Mouse (Mus musculus) bone marrow, adult 2 months (tissue): ENCODE results near the gene Oas1e. TPM values are rescaled to one million over a fixed set of nuclear protein-coding genes. Genes with fewer than 3 reads are reported as not detected.
A peak's percentile ranks its signal among the peaks of the same experiment; 100 is the strongest.
"Not testable (repeated sequence)": the region's sequence is repeated elsewhere in the genome, so short reads cannot be mapped to it uniquely, and the experiment has no call there.

ENCODE experiments used
- H3K27ac ChIP-seq: fragments of 200-500 bp; 2 replicates; pipeline ENCODE4 v1.5.1; 2012; ENCODE audit warnings: low read depth, mild to moderate bottlenecking, control low read depth, inconsistent platforms, low read length; ENCODE audit not compliant: control insufficient read depth, poor library complexity, insufficient read depth
- H3K4me1 ChIP-seq: fragments of 200-500 bp; 2 replicates; pipeline ENCODE4 v1.6.1; 2011; ENCODE audit warnings: low read length; ENCODE audit not compliant: control insufficient read depth, insufficient read depth
- H3K4me3 ChIP-seq: fragments of 200-500 bp; replicated peaks from 2 replicates; pipeline ENCODE3; 2011; ENCODE audit warnings: mild to moderate bottlenecking, low read depth, low read length, control low read depth; ENCODE audit not compliant: control insufficient read depth
- CTCF ChIP-seq: fragments of 200-500 bp; IDR thresholded peaks from 2 replicates; pipeline ENCODE4 v1.5.1; 2011; ENCODE audit warnings: low read length, control low read depth; ENCODE audit not compliant: control insufficient read depth, insufficient read depth
- POLR2A ChIP-seq: fragments of 200-500 bp; IDR thresholded peaks from 2 replicates; pipeline ENCODE4 v1.6.1; 2011; ENCODE audit warnings: low read depth, mild to moderate bottlenecking, control low read depth, low read length, borderline replicate concordance; ENCODE audit not compliant: control insufficient read depth
- WGBS: fragments of 180-500 bp; shearing (Covaris S2); methylation state at CpG from one replicate; pipeline ENCODE4 v1.1.7; 2018; 5-methylcytosine and 5-hydroxymethylcytosine counted together
- polyA plus RNA-seq: library from polyadenylated mRNA; stranded (reverse); fragments of >200 nt; gene quantifications from 2 replicates; pipeline ENCODE4 v1.2.4, GENCODE M21; 2011; ENCODE audit warnings: low replicate concordance; ENCODE audit not compliant: missing spikeins, insufficient read depth, insufficient read length

The Oas1e gene
- polyA plus RNA-seq, 1 experiment = 3.7 TPM

DNA sequence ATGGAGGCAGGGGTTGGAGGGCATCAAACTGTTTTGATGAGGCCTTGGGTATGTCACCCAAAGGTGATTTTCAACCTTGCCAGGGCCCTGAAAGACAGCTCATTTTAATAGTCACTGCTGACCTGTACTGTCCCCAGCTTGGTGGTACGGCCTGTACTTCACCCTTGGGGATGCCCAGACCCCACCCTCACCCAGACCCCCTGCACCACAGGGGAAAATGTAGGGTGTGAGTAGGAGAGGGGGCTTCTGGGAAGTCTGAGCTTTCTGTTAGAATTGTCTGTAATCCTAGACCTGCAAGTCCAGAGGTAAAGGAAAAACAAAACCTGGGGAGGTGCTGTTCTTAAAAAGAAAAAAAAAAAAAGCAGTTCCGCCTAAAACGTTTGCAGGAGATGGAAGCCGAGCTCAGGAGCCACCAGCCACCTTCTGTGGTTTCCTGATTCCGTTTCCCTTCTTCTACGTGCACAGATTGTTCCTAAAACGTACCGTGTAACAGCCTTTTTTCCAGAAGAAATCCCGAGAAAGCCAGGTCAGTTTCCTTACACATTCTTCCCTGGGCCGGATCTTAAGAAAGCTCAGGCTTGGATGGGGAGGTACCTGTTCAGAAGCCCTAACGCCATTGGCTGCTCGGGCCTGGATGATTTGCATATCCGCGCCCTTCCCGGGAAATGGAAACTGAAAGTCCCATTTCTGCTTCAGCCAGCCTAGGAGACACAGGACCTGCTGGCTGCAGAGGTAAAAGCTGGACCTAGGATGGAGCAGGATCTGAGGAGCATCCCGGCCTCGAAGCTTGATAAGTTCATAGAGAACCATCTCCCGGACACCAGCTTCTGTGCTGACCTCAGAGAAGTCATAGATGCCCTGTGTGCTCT is 16.9 kb upstream of the Oas1e start, which contains the start of gene Oas1c:
TSS of gene Oas1c (minus strand) at position 564 of the 869 bp plus-strand sequence.
- 2% methylated on average over 18 of the region's 18 CpGs for WGBS

DNA sequence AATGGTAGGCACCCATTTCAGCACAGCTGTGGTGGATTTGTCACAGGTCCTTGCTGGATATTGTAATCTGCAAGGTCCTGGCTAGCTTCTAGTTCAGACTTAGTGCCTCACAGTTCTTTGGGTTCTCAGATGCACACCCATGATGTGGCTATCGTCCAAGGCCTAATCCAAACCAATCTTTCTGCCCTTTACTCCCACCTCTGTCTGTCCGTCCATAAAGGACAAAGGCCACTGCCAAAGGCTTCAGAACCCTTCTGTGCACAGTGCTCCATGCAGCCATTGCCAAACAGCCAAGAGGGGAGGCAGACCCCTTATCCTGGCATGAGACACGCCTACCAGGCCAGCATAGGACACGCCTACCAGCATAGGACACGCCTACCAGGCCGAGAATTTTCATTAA is 13.8 kb upstream of the Oas1e start:
- Histone ChIP-seq H3K4me3 (no peak overlapping the region), H3K27ac (no peak overlapping the region), H3K4me1 (peaks cover 5% of the 10 kb centered on the region)
- no peak for TF ChIP-seq CTCF
- TF ChIP-seq POLR2A = no peak
- 68% methylated on average over 6 of the region's 6 CpGs for WGBS

More for the DNA sequence above, 16.9 kb upstream of the Oas1e start, which contains the start of gene Oas1c:
- Histone ChIP-seq H3K27ac (peak within 1 kb of the TSS; percentile 50), H3K4me3 (peak within 1 kb of the TSS; percentile 91), H3K4me1 (peaks cover 5% of the 10 kb centered on the region)
- TF ChIP-seq CTCF = no peak
- 0 out of 2 replicates have a peak, but pooled peaks have one; percentile 43 for TF ChIP-seq POLR2A

- TF ChIP-seq POLR2A = no peak
- TF ChIP-seq CTCF = peak; percentile 55
- Histone ChIP-seq H3K27ac (no peak overlapping the region), H3K4me1 (peaks cover under 1% of the 10 kb centered on the region; the same call in 1 of the 2 replicates), H3K4me3 (no peak overlapping the region)
- 93% methylated on average over 1 of the region's 1 CpGs for WGBS
Observed at GRCm38 (mm10) chr5:120806458-120806857, 11.1 kb upstream of the Oas1e start.

DNA sequence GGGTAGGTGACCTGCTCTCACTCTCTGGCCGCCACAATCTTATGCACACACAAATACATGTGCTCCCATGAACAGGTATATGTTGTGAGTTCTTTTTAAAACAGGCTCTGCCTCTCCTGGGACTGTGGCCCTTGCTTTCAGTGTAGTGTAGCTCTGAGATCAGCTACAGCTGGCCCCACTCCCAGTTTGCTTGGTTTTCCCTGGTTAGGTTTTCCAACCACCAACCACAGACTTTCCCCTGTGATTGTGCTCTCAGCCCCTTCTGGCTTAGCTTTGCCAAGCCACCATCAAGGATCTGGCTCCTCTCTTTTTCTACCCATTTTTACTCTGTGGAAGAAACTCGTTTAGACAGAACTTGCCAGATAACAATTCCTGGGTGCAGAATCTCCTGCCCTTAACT is 8.3 kb upstream of the Oas1e start:
- no peaks in the 10 kb centered on the region for H3K4me1 ChIP-seq
- TF ChIP-seq POLR2A (no peak), CTCF (no peak)
- 62% methylated on average over 2 of the region's 2 CpGs for WGBS
- no peak overlapping the region for H3K4me3 ChIP-seq
- no peak overlapping the region for H3K27ac ChIP-seq

DNA sequence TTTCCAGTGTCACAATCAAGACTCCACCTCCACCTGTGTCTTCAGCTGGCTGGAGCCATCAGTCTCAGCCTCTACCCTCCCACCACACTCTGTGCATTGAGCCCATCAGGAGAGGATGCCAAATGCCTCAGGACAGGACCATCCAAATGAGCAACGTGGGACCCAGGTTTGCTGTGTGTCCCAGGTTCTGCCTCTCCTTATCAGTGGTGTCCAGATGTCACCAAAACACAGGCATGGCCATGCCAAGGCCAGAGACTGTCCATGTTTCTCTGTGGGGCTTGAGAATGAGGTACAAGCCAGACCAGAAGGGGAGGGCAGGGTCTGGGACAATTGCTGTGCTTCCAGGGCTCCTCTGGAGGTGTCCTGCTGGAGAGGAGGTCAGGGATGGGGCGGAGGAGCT is 3.6 kb upstream of the Oas1e start:
- not testable (repeated sequence) for H3K27ac ChIP-seq, H3K4me3 ChIP-seq, H3K4me1 ChIP-seq
- 65% methylated on average over 2 of the region's 2 CpGs for WGBS

DNA sequence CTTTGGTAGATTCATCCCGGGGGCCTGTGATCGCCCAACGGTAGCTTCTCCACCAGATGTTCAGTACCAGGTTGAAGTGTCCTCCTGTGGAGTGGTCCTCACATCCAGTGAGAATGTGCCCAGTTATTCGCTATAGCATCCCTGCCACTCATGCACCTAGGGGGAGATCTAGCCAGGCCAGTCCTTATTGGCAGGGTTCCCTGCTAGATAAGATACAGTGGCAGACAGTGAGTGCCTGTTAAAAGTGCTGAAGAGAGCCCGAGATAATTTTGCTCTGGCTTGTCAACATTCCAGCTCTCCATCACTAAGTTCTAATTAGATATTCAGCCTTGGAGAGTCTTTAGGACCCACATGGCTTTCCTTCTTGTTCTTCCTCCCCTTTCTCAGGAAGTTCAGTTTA is 2.8 kb upstream of the Oas1e start:
- 63% methylated on average over 5 of the region's 5 CpGs for WGBS
- H3K27ac ChIP-seq = 0 out of 2 replicates have a peak overlapping the region, but pooled peaks have one; percentile 51
- not testable (repeated sequence) for H3K4me1 ChIP-seq, H3K4me3 ChIP-seq

GRCm38 (mm10) chr5:120793043-120793442 is 2.3 kb downstream of the Oas1e start:
- WGBS = 8% methylated on average over 2 of the region's 2 CpGs
- Histone ChIP-seq H3K4me3 (no peak overlapping the region), H3K27ac (no peak overlapping the region), H3K4me1 (peaks cover 2% of the 10 kb centered on the region; the same call in 1 of the 2 replicates)
- TF ChIP-seq CTCF (peak; percentile 54), POLR2A (no peak)

- WGBS = 1% methylated on average over 3 of the region's 3 CpGs
- TF ChIP-seq POLR2A = no peak
- no peak for TF ChIP-seq CTCF
Observed at GRCm38 (mm10) chr5:120787042-120787441, 8.3 kb downstream of the Oas1e start.

More at GRCm38 (mm10) chr5:120787042-120787441, 8.3 kb downstream of the Oas1e start:
- no peak overlapping the region for H3K4me3 ChIP-seq
- H3K27ac ChIP-seq = no peak overlapping the region
- H3K4me1 ChIP-seq = peaks cover 2% of the 10 kb centered on the region; the same call in 1 of the 2 replicates
